In genomic region chr7:142316558-142316957, GRCm38 (mm10) we compare ENCODE assay signal across 8 mouse cellular contexts. TPM values are rescaled to one million over a fixed set of nuclear protein-coding genes. Genes with fewer than 3 reads are reported as not detected.
DNase-seq lines count a peak whose midpoint lies in the region; ATAC-seq lines count a peak whose summit lies in the region.
"Had no signal": no experiment of that assay in that cellular context is flagged by ENCODE, and none has a peak within 500 bp of the region (broad histone marks: within the 10 kb centered on the region; RNA-seq: fewer than 3 reads in every experiment).

No protein-coding gene starts in this region.

- H3K9ac ChIP-seq in midbrain, embryonic 11.5 days (ENCODE audit: low read length): no peak overlapping the region
- H3K9ac ChIP-seq: heart, embryonic 15.5 days had no signal

- ATAC-seq in granulocyte monocyte progenitor cell, adult 5-6 weeks (replicated peaks; ENCODE audit: poor library complexity, severe bottlenecking): peak; percentile 63
- 0 out of 2 replicates have a peak, but pooled peaks have one; percentile 54 for ATAC-seq in midbrain, embryonic 11.5 days (ENCODE audit: low FRiP score)

- H3K27ac ChIP-seq in midbrain, embryonic 11.5 days (ENCODE audit: low read depth, low read length): no peak overlapping the region
- H3K27ac ChIP-seq: heart, embryonic 15.5 days had no signal

- H3K9me3 ChIP-seq in midbrain, embryonic 11.5 days (ENCODE audit: control insufficient read depth, low read length): no peaks in the 10 kb centered on the region
- H3K9me3 ChIP-seq: heart, embryonic 15.5 days had no signal

- DNase-seq in right cerebral cortex, postnatal 14 days: peak; percentile 23
- DNase-seq in right cerebral cortex, adult 18-20 months: no peak
- peak; percentile 24 for DNase-seq in c-Kit-negative CD71-positive TER-119-positive erythroid progenitor cells, embryonic 14.5 days (ENCODE audit: low read depth, low spot score)
- peak; percentile 31 for DNase-seq in kidney, postnatal 14 days
- peak; percentile 92 for DNase-seq in midbrain, embryonic 11.5 days (ENCODE audit: low spot score, missing footprints)
- DNase-seq in thymus, postnatal 10 days (ENCODE audit: low spot score in 2 of 2): peak; percentile 36 to 61

- H3K4me3 ChIP-seq in midbrain, embryonic 11.5 days (ENCODE audit: low read depth, low read length): no peak overlapping the region
- H3K4me3 ChIP-seq: heart, embryonic 15.5 days had no signal

- 51% methylated on average over 6 of the region's 6 CpGs for WGBS in midbrain, embryonic 11.5 days

- H3K4me1 ChIP-seq in midbrain, embryonic 11.5 days (ENCODE audit: control insufficient read depth, insufficient read depth, low read length): 0 out of 2 replicates have a peak, but pooled peaks cover 6% of the 10 kb centered on the region

- no peaks in the 10 kb centered on the region for H3K36me3 ChIP-seq in midbrain, embryonic 11.5 days (ENCODE audit: control insufficient read depth, insufficient read depth, low read length)
- H3K36me3 ChIP-seq: heart, embryonic 15.5 days had no signal

- H3K4me2 ChIP-seq in midbrain, embryonic 11.5 days: no peak overlapping the region
- H3K4me2 ChIP-seq: heart, embryonic 15.5 days had no signal

- no peaks in the 10 kb centered on the region for H3K27me3 ChIP-seq in midbrain, embryonic 11.5 days (ENCODE audit: control insufficient read depth, insufficient read depth, low read length)
- H3K27me3 ChIP-seq: heart, embryonic 15.5 days had no signal

RNA-seq across cellular contexts. Expression of gene Krtap5-4, which starts 13.2 kb away (rescaled TPM):
- total RNA-seq in granulocyte monocyte progenitor cell, adult 5-6 weeks (2014; fragmentation: Nextera tagmentation): not detected in 2 replicates
- total RNA-seq in granulocyte monocyte progenitor cell, adult 5-6 weeks (2017): not detected in 2 replicates
- not detected in 2 replicates for polyA plus RNA-seq in midbrain, embryonic 11.5 days (2014; fragmentation: Nextera tagmentation; extraction: Ambion mirVana)
- polyA plus RNA-seq: heart, embryonic 15.5 days had no signal

RNA-seq across cellular contexts. Expression of gene Krtap5-1, which starts 19.6 kb away (rescaled TPM):
- not detected in 2 replicates for total RNA-seq in granulocyte monocyte progenitor cell, adult 5-6 weeks (2014; fragmentation: Nextera tagmentation)
- total RNA-seq in granulocyte monocyte progenitor cell, adult 5-6 weeks (2017): not detected in 2 replicates
- not detected in 2 replicates for polyA plus RNA-seq in midbrain, embryonic 11.5 days (2014; fragmentation: Nextera tagmentation; extraction: Ambion mirVana)
- polyA plus RNA-seq: heart, embryonic 15.5 days had no signal

RNA-seq across cellular contexts. Expression of gene Gm4559, which starts 42.4 kb away (rescaled TPM):
- total RNA-seq in granulocyte monocyte progenitor cell, adult 5-6 weeks (2014; fragmentation: Nextera tagmentation): not detected in 2 replicates
- not detected in 2 replicates for total RNA-seq in granulocyte monocyte progenitor cell, adult 5-6 weeks (2017)
- not detected in 2 replicates for polyA plus RNA-seq in midbrain, embryonic 11.5 days (2014; fragmentation: Nextera tagmentation; extraction: Ambion mirVana)
- polyA plus RNA-seq: heart, embryonic 15.5 days had no signal

RNA-seq across cellular contexts. Expression of gene Ifitm10, which starts 57.0 kb away (rescaled TPM):
- total RNA-seq in granulocyte monocyte progenitor cell, adult 5-6 weeks (2014; fragmentation: Nextera tagmentation): 1.5 TPM in 1 of 2 replicates, not detected in the other
- total RNA-seq in granulocyte monocyte progenitor cell, adult 5-6 weeks (2017): not detected in 2 replicates
- polyA plus RNA-seq in midbrain, embryonic 11.5 days (2014; fragmentation: Nextera tagmentation; extraction: Ambion mirVana): 0.18 and 0.40 TPM in 2 replicates

RNA-seq across cellular contexts. Expression of gene Gm2431, which starts 58.4 kb away (rescaled TPM):
- total RNA-seq in granulocyte monocyte progenitor cell, adult 5-6 weeks (2014; fragmentation: Nextera tagmentation): not detected in 2 replicates
- not detected in 2 replicates for total RNA-seq in granulocyte monocyte progenitor cell, adult 5-6 weeks (2017)
- not detected in 2 replicates for polyA plus RNA-seq in midbrain, embryonic 11.5 days (2014; fragmentation: Nextera tagmentation; extraction: Ambion mirVana)
- polyA plus RNA-seq: heart, embryonic 15.5 days had no signal
